8 mouse cellular contexts compared by ENCODE assay signal in genomic region chr12:16999739-17000497, GRCm38 (mm10). TPM values are rescaled to one million over a fixed set of nuclear protein-coding genes. Genes with fewer than 3 reads are reported as not detected.
DNase-seq lines count a peak whose midpoint lies in the region; ATAC-seq and TF ChIP-seq lines count a peak whose summit lies in the region.

Gene Pqlc3 (minus strand): TSS chr12:17000408.

- peaks cover 6% of the 10 kb centered on the region; the same call in 1 of the 2 replicates for H3K36me3 ChIP-seq in heart, embryonic 11.5 days (ENCODE audit: control insufficient read depth, insufficient read depth, low read length)
- H3K36me3 ChIP-seq in kidney, embryonic 15.5 days, result no peaks in the 10 kb centered on the region
- H3K36me3 ChIP-seq in liver, adult 2 months (ENCODE audit: control insufficient read depth, insufficient read depth, low read length), result no peaks in the 10 kb centered on the region
- H3K36me3 ChIP-seq in splenic B cell, adult 2 months (ENCODE audit: control insufficient read depth, insufficient read depth, low read length, poor library complexity, severe bottlenecking), result no peaks in the 10 kb centered on the region

- no peak for TF ChIP-seq POLR2A in liver, adult 2 months (IDR thresholded peaks at IDR 0.05; ENCODE audit: extremely low read depth, insufficient read depth, low read length)

- H3K27ac ChIP-seq in heart, embryonic 11.5 days (ENCODE audit: low read depth, low read length), result peak within 1 kb of the TSS; percentile 46; the same call in 1 of the 2 replicates
- no peak within 1 kb of the TSS for H3K27ac ChIP-seq in kidney, embryonic 15.5 days
- no peak within 1 kb of the TSS for H3K27ac ChIP-seq in liver, adult 2 months (replicated peaks; ENCODE audit: insufficient read depth, low read depth, low read length)

- peak; percentile 96 for DNase-seq in A20 (ENCODE audit: low read depth, low spot score)
- peak; percentile 62 to 66 for DNase-seq in adrenal gland, postnatal 4 days (ENCODE audit: low spot score in 2 of 2)
- DNase-seq in liver, adult 2 months (ENCODE audit: extremely low read depth, low read depth, low spot score), result peak; percentile 20
- peak; percentile 88 for DNase-seq in splenic B cell, adult 2 months (ENCODE audit: low read depth, low spot score)

- no peak for TF ChIP-seq CTCF in liver, adult 2 months (IDR thresholded peaks at IDR 0.05; ENCODE audit: low read depth, low read length)

- peaks cover 7% of the 10 kb centered on the region for H3K4me1 ChIP-seq in heart, embryonic 11.5 days (ENCODE audit: control insufficient read depth, insufficient read depth, low read length)
- peaks cover 21% of the 10 kb centered on the region for H3K4me1 ChIP-seq in kidney, embryonic 15.5 days
- no peaks in the 10 kb centered on the region for H3K4me1 ChIP-seq in liver, adult 2 months (ENCODE audit: control insufficient read depth, insufficient read depth, low read length)

- H3K4me3 ChIP-seq in heart, embryonic 11.5 days (ENCODE audit: low read depth, low read length), result peak within 1 kb of the TSS; percentile 62
- H3K4me3 ChIP-seq in kidney, embryonic 15.5 days (replicated peaks), result peak within 1 kb of the TSS; percentile 68
- H3K4me3 ChIP-seq in liver, adult 2 months (ENCODE audit: insufficient read depth, low read depth, low read length), result peak within 1 kb of the TSS; percentile 46; the same call in 1 of the 2 replicates

- under 1% methylated on average over 57 of the region's 57 CpGs for WGBS in heart, embryonic 11.5 days (ENCODE audit: insufficient replicate concordance)
- WGBS in kidney, embryonic 15.5 days, result under 1% methylated on average over 57 of the region's 57 CpGs
- 3% methylated on average over 57 of the region's 57 CpGs for WGBS in liver, adult 2 months

- no peaks in the 10 kb centered on the region for H3K9me3 ChIP-seq in heart, embryonic 11.5 days (replicated peaks; ENCODE audit: control insufficient read depth, low read length)
- H3K9me3 ChIP-seq in kidney, embryonic 15.5 days (replicated peaks), result no peaks in the 10 kb centered on the region

- ATAC-seq in erythroblast, adult 5-6 weeks (replicated peaks; ENCODE audit: low FRiP score, poor library complexity, severe bottlenecking), result peak; percentile 94
- peak; percentile 90 for ATAC-seq in heart, embryonic 11.5 days (replicated peaks; ENCODE audit: insufficient number of reproducible peaks, low FRiP score, low TSS enrichment)
- peak; percentile 93 for ATAC-seq in kidney, embryonic 15.5 days (replicated peaks; ENCODE audit: low FRiP score)
- peak; percentile 88 for ATAC-seq in monocyte, adult 5-6 weeks (replicated peaks; ENCODE audit: insufficient number of reproducible peaks, low FRiP score, low TSS enrichment, poor library complexity, severe bottlenecking)

- peak within 1 kb of the TSS; percentile 69 for H3K9ac ChIP-seq in heart, embryonic 11.5 days (ENCODE audit: low read depth, low read length)
- peak within 1 kb of the TSS; percentile 36 for H3K9ac ChIP-seq in kidney, embryonic 15.5 days
- peak within 1 kb of the TSS; percentile 10; the same call in 1 of the 2 replicates for H3K9ac ChIP-seq in liver, adult 2 months (ENCODE audit: low read depth, low read length)

- peaks cover 5% of the 10 kb centered on the region for H3K27me3 ChIP-seq in heart, embryonic 11.5 days (ENCODE audit: control insufficient read depth, insufficient read depth, low read length)
- peaks cover 42% of the 10 kb centered on the region for H3K27me3 ChIP-seq in kidney, embryonic 15.5 days
- no peaks in the 10 kb centered on the region for H3K27me3 ChIP-seq in liver, adult 2 months (ENCODE audit: control insufficient read depth, insufficient read depth, low read length)
- H3K27me3 ChIP-seq in splenic B cell, adult 2 months (ENCODE audit: control insufficient read depth, insufficient read depth, low read length, poor library complexity, severe bottlenecking), result no peaks in the 10 kb centered on the region

- H3K79me2 ChIP-seq in liver, adult 2 months (ENCODE audit: control insufficient read depth, insufficient read depth, low read length), result no peaks in the 10 kb centered on the region

- H3K4me2 ChIP-seq in heart, embryonic 11.5 days, result peak within 1 kb of the TSS; percentile 72
- H3K4me2 ChIP-seq in kidney, embryonic 15.5 days, result peak within 1 kb of the TSS; percentile 94

RNA-seq across cellular contexts. Expression of gene Pqlc3, which starts in this region (rescaled TPM):
- 1 to 10 TPM; 4.4 to 5.7 TPM for total RNA-seq in adrenal gland, postnatal 4 days (2021)
- total RNA-seq in erythroblast, adult 5-6 weeks (2015; ENCODE audit: low replicate concordance), result 18.0 and 34.0 TPM in 2 replicates
- 9.5 and 20.1 TPM in 2 replicates for total RNA-seq in erythroblast, adult 5-6 weeks (2017; ENCODE audit: low replicate concordance)
- 4.2 and 5.1 TPM in 2 replicates for polyA plus RNA-seq in heart, embryonic 11.5 days (2014; fragmentation: Nextera tagmentation; extraction: Ambion mirVana)
- 4.0 and 4.9 TPM in 2 replicates for polyA plus RNA-seq in kidney, embryonic 15.5 days (2015; fragmentation: Nextera tagmentation; extraction: Ambion mirVana)
- 0.92 and 1.8 TPM in 2 replicates for total RNA-seq in liver, adult 2 months (2014; rRNA removed)
- 0.34 and 0.41 TPM in 2 replicates for polyA plus RNA-seq in liver, adult 2 months (2012; rRNA removed)
- 48.6 to 53.1 TPM (median 52.5 TPM) in 3 replicates for total RNA-seq in monocyte, adult 5-6 weeks (2017)

Comparison
In these comparisons a context has a peak if more than half of its experiments do, and no peak if none do; other contexts are left out.
1. DNase-seq: peak in every context shown above with its lines; median percentile 96 in A20; 88 in splenic B cell, adult 2 months; 64 in adrenal gland, postnatal 4 days; 20 in liver, adult 2 months.
2. H3K9ac ChIP-seq: peak in every context shown above with its lines; median percentile 69 in heart, embryonic 11.5 days; 36 in kidney, embryonic 15.5 days; 10 in liver, adult 2 months.